Mouse (Mus musculus) adipocyte (in vitro differentiated cells): ENCODE measurements around the gene Rrp1.

Experiments
- DNase-seq: peaks from one replicate; pipeline ENCODE4 v3.0.0-alpha.2; 2016; ENCODE audit warnings: low spot score

Rrp1 gene

GRCm38 (mm10) chr10:78412319-78413151, at the start of gene Rrp1:
Gene Rrp1, minus strand, starts transcription at chr10:78413043.
- DNase-seq = peak; percentile 92

GRCm38 (mm10) chr10:78461767-78462166, 48.9 kb upstream of the Rrp1 start:
- no peak for DNase-seq

GRCm38 (mm10) chr10:78460463-78460862, 47.6 kb upstream of the Rrp1 start:
- peak; percentile 43 for DNase-seq

GRCm38 (mm10) chr10:78458348-78459111, 45.7 kb upstream of the Rrp1 start:
- peak; percentile 36 for DNase-seq

GRCm38 (mm10) chr10:78457495-78458347, 44.9 kb upstream of the Rrp1 start:
- DNase-seq = peak; percentile 68

GRCm38 (mm10) chr10:78456696-78457095, 43.9 kb upstream of the Rrp1 start:
- DNase-seq = no peak

- DNase-seq = no peak
Observed at GRCm38 (mm10) chr10:78452641-78453040, 39.8 kb upstream of the Rrp1 start.

GRCm38 (mm10) chr10:78450761-78451160, 37.9 kb upstream of the Rrp1 start:
- DNase-seq = no peak

- no peak for DNase-seq
Observed at GRCm38 (mm10) chr10:78447396-78447795, 34.6 kb upstream of the Rrp1 start.

- DNase-seq = no peak
Observed at GRCm38 (mm10) chr10:78446195-78446594, 33.4 kb upstream of the Rrp1 start.

GRCm38 (mm10) chr10:78442292-78442691, 29.4 kb upstream of the Rrp1 start:
- peak; percentile 62 for DNase-seq

GRCm38 (mm10) chr10:78441606-78442005, 28.8 kb upstream of the Rrp1 start:
- no peak for DNase-seq

- no peak for DNase-seq
Observed at GRCm38 (mm10) chr10:78440812-78441211, 28.0 kb upstream of the Rrp1 start.

- DNase-seq = no peak
Observed at GRCm38 (mm10) chr10:78439990-78440389, 27.1 kb upstream of the Rrp1 start.

- no peak for DNase-seq
Observed at GRCm38 (mm10) chr10:78439550-78439949, 26.7 kb upstream of the Rrp1 start.

- DNase-seq = peak; percentile 75
Observed at GRCm38 (mm10) chr10:78438094-78438493, 25.3 kb upstream of the Rrp1 start.

GRCm38 (mm10) chr10:78432853-78433252, 20.0 kb upstream of the Rrp1 start:
- DNase-seq = no peak

- no peak for DNase-seq
Observed at GRCm38 (mm10) chr10:78429776-78430175, 16.9 kb upstream of the Rrp1 start.

- DNase-seq = no peak
Observed at GRCm38 (mm10) chr10:78429180-78429579, 16.3 kb upstream of the Rrp1 start.

GRCm38 (mm10) chr10:78428070-78428469, 15.2 kb upstream of the Rrp1 start:
- DNase-seq = no peak

GRCm38 (mm10) chr10:78426117-78426735, 13.4 kb upstream of the Rrp1 start:
- DNase-seq = peak; percentile 32
